Mouse (Mus musculus): ENCODE data around the gene Yeats4.

DNA sequence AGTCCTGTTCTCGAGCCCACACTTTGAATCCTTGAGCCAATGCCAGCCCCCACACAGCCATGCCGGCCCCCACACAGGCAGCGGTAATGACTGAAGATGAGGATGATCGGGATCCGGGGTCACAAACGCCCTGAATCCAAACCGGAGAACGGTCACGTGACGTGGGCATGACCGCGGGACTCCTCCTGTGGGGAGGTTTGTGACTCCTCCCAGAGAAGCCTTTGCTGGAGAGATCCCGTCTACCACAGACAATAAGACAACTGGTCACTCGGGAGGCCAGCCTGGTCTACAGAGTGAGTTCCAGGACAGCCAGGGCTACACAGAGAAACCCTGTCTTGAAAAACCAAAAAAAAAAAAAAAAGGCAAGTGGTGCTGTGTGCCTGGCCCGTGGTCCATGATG is 16.1 kb downstream of the Yeats4 start:
- no peak for TF ChIP-seq CTCF (conservative IDR thresholded peaks at IDR 0.05; ENCODE audit: low read length)
- no peak for TF ChIP-seq NANOG (IDR thresholded peaks at IDR 0.05; ENCODE audit: borderline replicate concordance, low read length)
- TF ChIP-seq POU5F1 (IDR thresholded peaks at IDR 0.05; ENCODE audit: borderline replicate concordance, low read length): no peak

Measured in E14TG2a.4 (cell line).